Mouse (Mus musculus) adrenal gland, adult (tissue): ENCODE measurements at regions not wholly inside any gene's neighbourhood (a gene's known extent, or its start where the extent isn't known, plus 50 kb on each side); places are given as distances from the start of the nearest gene placed in this dataset.
"Not testable (repeated sequence)": the region's sequence is repeated elsewhere in the genome, so short reads cannot be mapped to it uniquely, and the experiment has no call there.

Experiments used
- DNase-seq, 2 experiments: peaks; one replicate each; pipeline ENCODE4 v3.0.0; 2022 to 2023; ENCODE audit warnings: low spot score in 1 of 2; ENCODE audit not compliant: inconsistent age in 2 of 2

GRCm38 (mm10) chr4:69677315-69677714 lies 723.1 kb upstream of the Brinp1 start:
- no peak for DNase-seq

- DNase-seq = no peak
Measured at GRCm38 (mm10) chr4:69673456-69673855, 719.3 kb upstream of the Brinp1 start.

GRCm38 (mm10) chr4:69628908-69629307 lies 674.7 kb upstream of the Brinp1 start:
- DNase-seq = no peak

GRCm38 (mm10) chr4:69626426-69626825 lies 672.2 kb upstream of the Brinp1 start:
- DNase-seq = not testable (repeated sequence)

- DNase-seq = no peak
Measured at GRCm38 (mm10) chr4:69625831-69626230, 671.6 kb upstream of the Brinp1 start.

GRCm38 (mm10) chr4:69621058-69621609 lies 666.9 kb upstream of the Brinp1 start:
- DNase-seq = no peak

- DNase-seq = no peak
Measured at GRCm38 (mm10) chr4:69618161-69618730, 664.0 kb upstream of the Brinp1 start.

- no peak for DNase-seq
Measured at GRCm38 (mm10) chr4:69614901-69615300, 660.7 kb upstream of the Brinp1 start.

- no peak for DNase-seq
Measured at GRCm38 (mm10) chr4:69611681-69612300, 657.6 kb upstream of the Brinp1 start.

GRCm38 (mm10) chr4:69608885-69609284 lies 654.7 kb upstream of the Brinp1 start:
- peak in 1 of 2 experiments; percentile 24 for DNase-seq

GRCm38 (mm10) chr4:69596992-69597541 lies 642.9 kb upstream of the Brinp1 start:
- no peak for DNase-seq

- DNase-seq = no peak
Measured at GRCm38 (mm10) chr4:69594022-69594421, 639.8 kb upstream of the Brinp1 start.

GRCm38 (mm10) chr4:69576256-69576655 lies 622.1 kb upstream of the Brinp1 start:
- DNase-seq = no peak

GRCm38 (mm10) chr4:69548104-69548503 lies 593.9 kb upstream of the Brinp1 start:
- no peak for DNase-seq

- no peak for DNase-seq
Measured at GRCm38 (mm10) chr4:69538172-69538908, 584.1 kb upstream of the Brinp1 start.

- DNase-seq = no peak
Measured at GRCm38 (mm10) chr4:69533107-69533506, 578.9 kb upstream of the Brinp1 start.

- no peak for DNase-seq
Measured at GRCm38 (mm10) chr4:69523112-69523511, 568.9 kb upstream of the Brinp1 start.

GRCm38 (mm10) chr4:69508281-69508680 lies 554.1 kb upstream of the Brinp1 start:
- DNase-seq = no peak

GRCm38 (mm10) chr4:69471200-69471599 lies 517.0 kb upstream of the Brinp1 start:
- no peak for DNase-seq

GRCm38 (mm10) chr4:69459990-69460389 lies 505.8 kb upstream of the Brinp1 start:
- DNase-seq = no peak

- DNase-seq = no peak
Measured at GRCm38 (mm10) chr4:69456420-69456819, 502.2 kb upstream of the Brinp1 start.

- no peak for DNase-seq
Measured at GRCm38 (mm10) chr4:69446161-69446560, 492.0 kb upstream of the Brinp1 start.
